18 mouse cellular contexts compared by ENCODE assay signal in the genomic region with DNA sequence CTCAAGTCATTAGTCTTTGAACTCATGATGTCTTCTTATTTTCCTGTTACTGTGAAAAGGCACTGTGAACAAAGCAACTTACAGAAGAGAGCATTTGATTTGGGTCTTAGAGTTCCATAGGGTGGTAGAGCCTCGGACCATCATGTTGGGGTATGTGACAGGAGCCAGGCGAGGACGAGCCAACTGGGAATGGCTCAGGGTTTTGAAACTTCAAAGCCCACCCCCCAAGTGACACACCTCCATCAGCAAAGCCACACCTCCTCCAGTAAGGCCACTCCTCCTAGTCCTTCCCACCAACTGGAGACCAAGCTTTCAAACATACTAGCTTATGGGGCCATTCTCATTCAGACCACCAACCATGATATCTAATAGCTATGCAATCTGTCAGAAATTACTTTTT. TPM values are rescaled to one million over a fixed set of nuclear protein-coding genes. Genes with fewer than 3 reads are reported as not detected.
"Had no signal": no experiment of that assay in that cellular context is flagged by ENCODE, and none has a peak within 500 bp of the region (broad histone marks: within the 10 kb centered on the region; RNA-seq: fewer than 3 reads in every experiment).

No protein-coding gene starts in this region.

- H3K9ac ChIP-seq: lung, embryonic 15.5 days; midbrain, embryonic 13.5 days; midbrain, embryonic 15.5 days; neural tube, embryonic 12.5 days; stomach, embryonic 15.5 days had no signal

- DNase-seq: lung, adult 2 months; lung, postnatal 14 days; lung, postnatal 36 days; right cerebral cortex, postnatal 14 days; thymus, adult 2 months; thymus, postnatal 14 days; thymus, postnatal 36 days had no signal

- H3K4me1 ChIP-seq: lung, embryonic 15.5 days; midbrain, embryonic 13.5 days; midbrain, embryonic 15.5 days; neural tube, embryonic 12.5 days; stomach, embryonic 15.5 days had no signal

- H3K27ac ChIP-seq: lung, embryonic 15.5 days; macrophage; midbrain, embryonic 13.5 days; midbrain, embryonic 15.5 days; neural tube, embryonic 12.5 days; stomach, embryonic 15.5 days; stomach, postnatal 0 days had no signal

- H3K27me3 ChIP-seq: lung, embryonic 15.5 days; megakaryocyte, embryonic 14.5 days; midbrain, embryonic 13.5 days; midbrain, embryonic 15.5 days; neural tube, embryonic 12.5 days; stomach, embryonic 15.5 days had no signal

- H3K4me3 ChIP-seq: lung, embryonic 15.5 days; megakaryocyte, embryonic 14.5 days; midbrain, embryonic 13.5 days; midbrain, embryonic 15.5 days; neural tube, embryonic 12.5 days; stomach, embryonic 15.5 days had no signal

- H3K9me3 ChIP-seq: lung, embryonic 15.5 days; megakaryocyte, embryonic 14.5 days; midbrain, embryonic 13.5 days; midbrain, embryonic 15.5 days; neural tube, embryonic 12.5 days; stomach, embryonic 15.5 days had no signal

- H3K4me2 ChIP-seq: lung, embryonic 15.5 days; midbrain, embryonic 11.5 days; midbrain, embryonic 13.5 days; midbrain, embryonic 15.5 days; neural tube, embryonic 12.5 days; stomach, embryonic 15.5 days had no signal

- ATAC-seq: lung, postnatal 0 days; midbrain, embryonic 13.5 days; midbrain, embryonic 15.5 days had no signal

RNA-seq across cellular contexts. Expression of gene Dll1, which starts 55.4 kb away (rescaled TPM):
- total RNA-seq: megakaryocyte progenitor cell, adult 5-6 weeks had no signal
